Mouse (Mus musculus) left cerebral cortex, postnatal 14 days (tissue): ENCODE data around the gene Hsd11b1. TPM values are rescaled to one million over a fixed set of nuclear protein-coding genes. Genes with fewer than 3 reads are reported as not detected.
A peak's percentile ranks its signal among the peaks of the same experiment; 100 is the strongest.
"Not testable (repeated sequence)": the region's sequence is repeated elsewhere in the genome, so short reads cannot be mapped to it uniquely, and the experiment has no call there.

ENCODE experiments used
- DNase-seq, 2 experiments: peaks; one replicate each; pipeline ENCODE4 v3.0.0; 2021 to 2022; ENCODE audit warnings: low spot score in 2 of 2, mixed read lengths in 1 of 2
- intact Hi-C: fragments of 180-260 bp; cut with DNase I; formaldehyde crosslinking; loops from one replicate; pipeline ENCODE4 v1.15.1; 2025
- total RNA-seq, 2 experiments: library from RNA; stranded (reverse); gene quantifications; 2 replicates each; pipeline ENCODE4 v1.2.3; 2021

The Hsd11b1 gene
- total RNA-seq, 2 experiments from 2014 or later, result 24.2 to 31.1 TPM

GRCm38 (mm10) chr1:193253895-193254294, 10.0 kb downstream of the Hsd11b1 start:
- intact Hi-C loops, result loop anchor here (2.0 to 5.0 kb wide), 2 partner anchors 47 to 69 kb away; partner anchors contain the start of gene Lamb3
- DNase-seq, result not testable (repeated sequence)

DNA sequence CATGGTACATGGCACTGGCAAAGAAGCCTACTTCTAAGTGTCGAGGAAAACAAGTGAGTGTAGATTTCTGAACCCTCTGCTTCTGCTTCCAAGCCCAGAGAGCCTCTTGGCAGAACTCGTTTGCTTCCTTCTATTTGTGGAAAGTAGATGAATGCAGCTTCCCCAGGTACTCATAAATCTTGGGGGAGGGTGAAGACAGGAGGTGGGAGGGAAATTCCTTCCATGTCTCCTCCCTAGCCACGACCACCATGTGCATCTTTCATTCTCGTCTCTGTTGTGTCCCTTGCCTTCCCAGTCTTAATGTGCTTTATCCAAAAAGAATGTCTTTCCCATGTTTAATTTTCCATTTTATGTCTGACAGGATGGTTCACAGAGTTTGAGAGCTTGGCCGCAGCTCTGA, 11.3 kb downstream of the Hsd11b1 start:
- intact Hi-C loops, result loop anchor here (5.0 kb wide), 1 partner anchor 45 kb away; the partner anchor contains the start of gene Lamb3
- DNase-seq, result no peak

GRCm38 (mm10) chr1:193251386-193251785, 12.5 kb downstream of the Hsd11b1 start:
- intact Hi-C loops, result loop anchor here (5.0 kb wide), 1 partner anchor 44 kb away; the partner anchor contains the start of gene Lamb3
- DNase-seq, result no peak

- no peak for DNase-seq
- intact Hi-C loops, result loop anchor here (5.0 kb wide), 1 partner anchor 43 kb away; the partner anchor contains the start of gene Lamb3
Observed at GRCm38 (mm10) chr1:193250026-193250425, 13.8 kb downstream of the Hsd11b1 start.

- DNase-seq, result no peak
- intact Hi-C loops, result no loop called here
Observed at GRCm38 (mm10) chr1:193244235-193244634, 19.6 kb downstream of the Hsd11b1 start.

DNA sequence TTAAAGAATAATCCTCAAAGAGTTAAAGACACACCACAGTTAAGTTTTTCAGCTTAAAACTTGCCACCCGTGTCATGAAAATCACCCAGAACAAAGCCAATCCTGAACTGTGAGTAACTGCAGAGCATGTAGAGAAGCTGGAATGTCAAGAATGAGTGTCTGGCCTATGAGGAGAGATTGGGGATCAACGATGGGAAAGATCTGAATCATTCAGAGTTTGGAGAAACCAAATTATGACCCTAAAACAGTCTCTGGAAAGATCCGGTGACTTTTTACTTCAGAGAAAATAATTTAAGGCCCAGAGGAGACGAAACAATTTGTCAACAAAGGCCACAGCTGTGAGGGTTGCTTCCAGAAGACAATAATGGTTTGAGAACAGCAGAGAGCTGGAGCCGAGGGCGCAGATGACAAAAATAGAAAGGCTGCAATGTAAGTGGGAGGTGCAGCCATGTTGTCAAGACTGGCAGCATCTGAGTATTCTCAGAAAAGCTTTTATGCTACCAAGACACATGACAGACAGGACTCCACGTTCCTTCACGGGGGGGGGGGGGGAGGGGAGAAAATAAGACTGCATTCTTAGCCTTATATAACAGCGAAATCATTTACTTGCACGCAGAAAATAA, 20.2 kb downstream of the Hsd11b1 start:
- intact Hi-C loops, result no loop called here
- DNase-seq, result peak in 1 of 2 experiments; percentile 42

DNA sequence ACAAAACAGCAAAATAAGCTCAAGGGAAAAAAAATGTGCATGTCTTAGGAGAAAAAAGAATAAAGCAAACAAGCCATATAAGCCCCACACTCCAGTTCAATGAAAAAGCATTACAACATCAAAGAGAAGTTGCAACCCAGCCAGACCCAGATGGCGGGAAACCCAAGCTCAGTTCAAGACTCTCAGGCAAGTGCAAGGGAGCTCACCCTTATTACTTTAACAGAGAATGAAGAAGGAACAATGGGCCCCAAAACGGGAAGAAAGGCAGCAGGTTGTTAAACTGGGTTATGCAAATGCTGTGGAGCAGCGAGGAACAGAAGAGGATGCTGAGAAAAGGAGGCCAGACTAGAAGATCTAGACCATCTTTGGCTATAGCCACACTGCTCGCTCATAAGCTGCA, 21.0 kb downstream of the Hsd11b1 start:
- intact Hi-C loops, result no loop called here
- no peak for DNase-seq

DNA sequence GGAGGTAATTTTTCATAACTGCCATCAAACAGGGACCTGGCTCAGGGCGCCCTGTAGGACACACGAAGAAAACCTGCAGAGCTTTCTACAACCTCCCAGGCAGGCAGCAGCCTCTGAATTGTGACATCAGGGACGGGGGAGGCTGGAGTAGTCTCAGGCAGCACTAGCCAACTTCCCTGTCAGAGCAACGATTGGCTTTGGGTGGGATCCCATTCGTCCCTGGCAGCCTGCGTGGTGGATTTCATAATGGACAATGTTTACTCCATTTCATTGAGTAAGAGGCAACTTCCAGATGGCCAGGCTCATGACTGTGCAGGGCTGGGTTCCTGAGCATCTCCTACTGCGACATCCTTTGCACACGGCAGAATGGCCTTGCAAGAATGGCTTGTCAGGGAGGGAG, 21.6 kb downstream of the Hsd11b1 start:
- DNase-seq, result peak; percentile 77 to 94
- intact Hi-C loops, result no loop called here

DNA sequence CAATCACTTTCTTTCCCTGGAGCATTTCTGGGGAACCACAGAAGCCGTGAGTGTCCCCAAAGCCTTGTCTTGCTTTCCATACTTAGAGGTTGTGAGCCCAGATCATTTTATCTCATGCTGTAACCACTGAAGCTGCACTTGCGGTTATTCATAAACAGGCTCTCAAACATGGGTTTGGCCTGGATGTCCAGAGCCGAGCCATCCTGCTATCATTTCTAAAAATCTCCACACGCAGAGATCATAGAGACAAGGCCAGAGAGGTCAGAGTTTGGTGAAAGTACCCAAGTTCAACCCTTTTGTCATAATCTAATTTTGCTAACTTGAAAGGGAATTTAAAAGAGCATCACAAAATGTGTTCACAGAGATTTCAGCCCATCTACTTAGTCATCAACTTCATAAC, 22.4 kb downstream of the Hsd11b1 start:
- intact Hi-C loops, result no loop called here

GRCm38 (mm10) chr1:193238426-193238825, 25.4 kb downstream of the Hsd11b1 start:
- no peak for DNase-seq
- intact Hi-C loops, result no loop called here

More for the DNA sequence above, 22.4 kb downstream of the Hsd11b1 start:
- DNase-seq, result no peak

- no peak for DNase-seq
- intact Hi-C loops, result no loop called here
Observed at GRCm38 (mm10) chr1:193234930-193235329, 28.9 kb downstream of the Hsd11b1 start.

GRCm38 (mm10) chr1:193234130-193234645, 29.7 kb downstream of the Hsd11b1 start:
- intact Hi-C loops, result no loop called here
- no peak for DNase-seq

DNA sequence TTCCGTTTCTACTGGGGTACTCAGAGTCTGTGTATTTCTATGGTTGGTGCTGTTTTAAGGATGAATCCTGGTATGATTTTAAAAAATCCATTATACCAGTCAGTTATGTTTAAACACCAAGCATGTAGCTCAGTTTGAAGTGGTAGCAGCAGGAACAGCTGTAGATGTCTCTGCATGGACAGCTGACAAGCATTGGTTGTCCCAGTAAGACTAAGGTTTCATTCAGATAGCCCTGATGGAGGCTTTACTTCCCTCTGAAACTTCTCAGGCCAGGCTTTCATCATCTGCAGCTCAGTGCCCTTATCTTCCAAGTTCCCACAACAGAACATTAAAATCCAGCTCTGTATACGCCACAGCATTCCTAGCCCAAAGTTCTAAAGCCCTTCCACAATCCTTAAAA, 31.1 kb downstream of the Hsd11b1 start:
- intact Hi-C loops, result no loop called here
- no peak for DNase-seq

GRCm38 (mm10) chr1:193230935-193231334, 32.9 kb downstream of the Hsd11b1 start:
- DNase-seq, result no peak
- intact Hi-C loops, result no loop called here

- intact Hi-C loops, result no loop called here
- DNase-seq, result no peak
Observed at GRCm38 (mm10) chr1:193230531-193230930, 33.3 kb downstream of the Hsd11b1 start.

DNA sequence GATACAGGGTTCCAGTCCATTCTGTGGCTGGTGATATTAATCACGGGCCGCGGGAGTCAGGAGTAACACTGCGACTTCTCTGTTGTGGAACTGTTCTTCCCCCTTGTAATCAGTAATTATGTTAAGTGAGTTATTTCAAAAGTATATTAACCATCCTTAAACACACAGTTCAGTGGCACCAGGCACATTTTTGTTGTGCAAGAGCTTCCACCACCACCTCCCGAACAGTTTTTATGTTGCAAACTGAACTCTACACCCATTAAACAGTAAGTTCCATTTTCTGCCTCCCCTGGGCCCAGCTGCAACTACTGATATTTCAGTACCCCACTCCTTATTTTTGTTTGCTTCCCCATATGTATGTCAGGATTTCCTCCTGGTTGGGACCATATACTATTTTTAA, 34.3 kb downstream of the Hsd11b1 start:
- no peak for DNase-seq
- intact Hi-C loops, result no loop called here

DNA sequence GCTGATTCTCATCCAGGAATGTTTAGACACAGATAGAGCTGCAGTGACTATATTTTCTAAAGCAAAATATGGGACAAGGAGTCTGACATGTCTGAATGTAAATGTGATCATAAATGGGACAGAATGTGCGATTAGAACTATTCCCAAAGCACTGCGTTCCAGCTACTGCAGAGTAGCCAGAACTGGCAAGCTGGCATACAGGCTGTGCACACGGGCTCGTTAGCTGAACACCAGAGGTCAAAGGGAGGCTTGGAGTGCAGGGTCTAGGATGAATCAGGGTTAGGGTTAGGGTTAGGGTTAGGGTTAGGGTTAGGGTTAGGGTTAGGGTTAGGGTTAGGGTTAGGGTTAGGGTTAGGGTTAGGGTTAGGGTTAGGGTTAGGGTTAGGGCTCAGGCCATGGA, 36.3 kb downstream of the Hsd11b1 start:
- intact Hi-C loops, result no loop called here
- no peak for DNase-seq

- DNase-seq, result peak in 1 of 2 experiments; percentile 44
- intact Hi-C loops, result no loop called here
Observed at GRCm38 (mm10) chr1:193226724-193227522, 37.0 kb downstream of the Hsd11b1 start.

- DNase-seq, result no peak
- intact Hi-C loops, result no loop called here
Observed at GRCm38 (mm10) chr1:193226114-193226513, 37.8 kb downstream of the Hsd11b1 start.

DNA sequence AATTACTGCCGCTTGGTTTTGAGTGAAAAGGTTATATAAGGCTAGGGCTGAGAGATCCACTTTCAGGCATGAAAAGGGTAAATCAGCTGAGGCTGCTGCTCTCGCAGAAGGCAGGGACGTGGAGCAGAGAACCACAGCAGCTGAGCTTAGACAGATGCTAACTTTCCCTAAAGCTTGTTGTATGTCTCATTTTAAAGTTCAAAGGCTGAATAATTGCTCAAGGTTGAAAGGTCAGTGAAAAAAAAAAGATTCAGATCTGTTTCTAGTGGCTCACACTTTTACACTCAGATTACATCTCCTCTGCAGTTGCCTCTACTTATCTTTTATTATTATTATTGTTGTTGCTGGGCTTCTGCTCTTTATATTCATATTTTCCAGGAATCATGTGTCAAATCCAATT, 38.3 kb downstream of the Hsd11b1 start:
- no peak for DNase-seq
- intact Hi-C loops, result no loop called here
